Mouse (Mus musculus) forebrain, embryonic 15.5 days (tissue): Measurements from ENCODE around the gene Trim45. TPM values are rescaled to one million over a fixed set of nuclear protein-coding genes. Genes with fewer than 3 reads are reported as not detected.

Experiments
- ATAC-seq: fragments of 200-750 bp; cut with Nextera tagmentation; replicated peaks from 2 replicates; pipeline ENCODE4 v1.8.0; 2017; ENCODE audit warnings: mild to moderate bottlenecking, moderate TSS enrichment, moderate library complexity
- H3K27ac ChIP-seq: fragments of 300-500 bp; sonication (generic); replicated peaks from 2 replicates; pipeline ENCODE4 v1.5.1; 2015; ENCODE audit warnings: mild to moderate bottlenecking, inconsistent platforms
- H3K27me3 ChIP-seq: fragments of 300-500 bp; sonication (generic); 2 replicates; pipeline ENCODE4 v1.6.1; 2015; ENCODE audit warnings: inconsistent platforms
- H3K36me3 ChIP-seq: fragments of 300-500 bp; sonication (generic); 2 replicates; pipeline ENCODE4 v1.6.1; 2015; ENCODE audit warnings: mild to moderate bottlenecking, inconsistent platforms
- H3K4me1 ChIP-seq: fragments of 300-500 bp; sonication (generic); 2 replicates; pipeline ENCODE4 v1.6.1; 2015; ENCODE audit warnings: inconsistent platforms
- H3K4me2 ChIP-seq: fragments of 300-500 bp; sonication (generic); replicated peaks from 2 replicates; pipeline ENCODE4 v1.6.1; 2015; ENCODE audit warnings: mild to moderate bottlenecking, inconsistent platforms
- H3K4me3 ChIP-seq: fragments of 300-500 bp; sonication (generic); 2 replicates; pipeline ENCODE4 v1.5.1; 2015; ENCODE audit warnings: mild to moderate bottlenecking, inconsistent platforms
- H3K9ac ChIP-seq: fragments of 300-500 bp; sonication (generic); replicated peaks from 2 replicates; pipeline ENCODE4 v1.6.1; 2015; ENCODE audit warnings: mild to moderate bottlenecking, inconsistent platforms
- H3K9me3 ChIP-seq: fragments of 300-500 bp; sonication (generic); 2 replicates; pipeline ENCODE4 v1.6.1; 2016; ENCODE audit warnings: inconsistent platforms
- WGBS: fragments of 180-500 bp; shearing (Covaris S2); methylation state at CpG from one replicate; pipeline ENCODE4 v1.1.7; 2015; ENCODE audit warnings: mixed read lengths; 5-methylcytosine and 5-hydroxymethylcytosine counted together
- polyA plus RNA-seq: library from polyadenylated mRNA; unstranded; fragments of >200 nt; fragmentation: Nextera tagmentation; extraction: Ambion mirVana; gene quantifications from 2 replicates; pipeline ENCODE4 v1.2.1, GENCODE M21; 2015

Gene Trim45
- polyA plus RNA-seq, 1 experiment from 2014 or later = 7.8 TPM

- Histone ChIP-seq H3K4me3 (no peak overlapping the region), H3K4me2 (no peak overlapping the region), H3K4me1 (no peaks in the 10 kb centered on the region), H3K27me3 (no peaks in the 10 kb centered on the region), H3K9me3 (no peaks in the 10 kb centered on the region), H3K36me3 (peaks cover 30% of the 10 kb centered on the region; the same call in 1 of the 2 replicates), H3K9ac (no peak overlapping the region), H3K27ac (no peak overlapping the region)
- ATAC-seq = no peak
- 94% methylated on average over 6 of the region's 6 CpGs for WGBS
These were observed 13.5 kb downstream of the Trim45 start for GRCm38 (mm10) chr3:100935521-100935920.

GRCm38 (mm10) chr3:100936201-100936600 is 14.2 kb downstream of the Trim45 start:
- no peak for ATAC-seq
- Histone ChIP-seq H3K4me2 (no peak overlapping the region), H3K27me3 (no peaks in the 10 kb centered on the region), H3K4me1 (no peaks in the 10 kb centered on the region), H3K27ac (no peak overlapping the region), H3K36me3 (peaks cover 29% of the 10 kb centered on the region; the same call in 1 of the 2 replicates), H3K4me3 (no peak overlapping the region), H3K9ac (no peak overlapping the region), H3K9me3 (no peaks in the 10 kb centered on the region)
- 90% methylated on average over 6 of the region's 6 CpGs for WGBS

- peaks cover 14% of the 10 kb centered on the region; the same call in 1 of the 2 replicates for H3K36me3 ChIP-seq
- no peak overlapping the region for H3K4me3 ChIP-seq
- no peaks in the 10 kb centered on the region for H3K4me1 ChIP-seq
- no peak overlapping the region for H3K27ac ChIP-seq
- no peak overlapping the region for H3K9ac ChIP-seq
- 92% methylated on average over 4 of the region's 4 CpGs for WGBS
- no peak for ATAC-seq
- no peaks in the 10 kb centered on the region for H3K9me3 ChIP-seq
- H3K4me2 ChIP-seq = no peak overlapping the region
- H3K27me3 ChIP-seq = no peaks in the 10 kb centered on the region
These were observed 16.2 kb downstream of the Trim45 start for GRCm38 (mm10) chr3:100938211-100938610.

- ATAC-seq = no peak
- H3K36me3 ChIP-seq = 0 out of 2 replicates have a peak, but pooled peaks cover 8% of the 10 kb centered on the region
- no peak overlapping the region for H3K9ac ChIP-seq
- H3K4me2 ChIP-seq = no peak overlapping the region
- no peak overlapping the region for H3K27ac ChIP-seq
- WGBS = 90% methylated on average over 4 of the region's 4 CpGs
- no peaks in the 10 kb centered on the region for H3K27me3 ChIP-seq
- H3K4me1 ChIP-seq = no peaks in the 10 kb centered on the region
- no peak overlapping the region for H3K4me3 ChIP-seq
- no peaks in the 10 kb centered on the region for H3K9me3 ChIP-seq
These were observed 18.6 kb downstream of the Trim45 start for GRCm38 (mm10) chr3:100940496-100941037.

- H3K4me2 ChIP-seq = no peak overlapping the region
- WGBS = 91% methylated on average over 8 of the region's 8 CpGs
- no peaks in the 10 kb centered on the region for H3K4me1 ChIP-seq
- H3K27ac ChIP-seq = no peak overlapping the region
- ATAC-seq = no peak
- H3K9ac ChIP-seq = no peak overlapping the region
- H3K4me3 ChIP-seq = no peak overlapping the region
- no peaks in the 10 kb centered on the region for H3K27me3 ChIP-seq
- no peaks in the 10 kb centered on the region for H3K36me3 ChIP-seq
- no peaks in the 10 kb centered on the region for H3K9me3 ChIP-seq
These were observed 25.3 kb downstream of the Trim45 start for GRCm38 (mm10) chr3:100947286-100947685.

- peaks cover 11% of the 10 kb centered on the region; the same call in 1 of the 2 replicates for H3K36me3 ChIP-seq
- no peaks in the 10 kb centered on the region for H3K4me1 ChIP-seq
These were observed 29.5 kb downstream of the Trim45 start for GRCm38 (mm10) chr3:100951531-100951930.

GRCm38 (mm10) chr3:100954616-100955015 is 32.6 kb downstream of the Trim45 start:
- no peak overlapping the region for H3K4me3 ChIP-seq
- no peak overlapping the region for H3K4me2 ChIP-seq
- H3K9me3 ChIP-seq = no peaks in the 10 kb centered on the region
- no peaks in the 10 kb centered on the region for H3K4me1 ChIP-seq
- no peak for ATAC-seq
- no peak overlapping the region for H3K9ac ChIP-seq
- H3K27ac ChIP-seq = no peak overlapping the region
- peaks cover 13% of the 10 kb centered on the region; the same call in 1 of the 2 replicates for H3K36me3 ChIP-seq
- H3K27me3 ChIP-seq = no peaks in the 10 kb centered on the region

More at GRCm38 (mm10) chr3:100951531-100951930, 29.5 kb downstream of the Trim45 start:
- Histone ChIP-seq H3K4me2 (no peak overlapping the region), H3K27ac (no peak overlapping the region), H3K9me3 (no peaks in the 10 kb centered on the region), H3K27me3 (no peaks in the 10 kb centered on the region), H3K4me3 (no peak overlapping the region), H3K9ac (no peak overlapping the region)
- 91% methylated on average over 4 of the region's 4 CpGs for WGBS
- no peak for ATAC-seq

GRCm38 (mm10) chr3:100961007-100961406 is 39.0 kb downstream of the Trim45 start:
- no peaks in the 10 kb centered on the region for H3K27me3 ChIP-seq
- H3K36me3 ChIP-seq = peaks cover 9% of the 10 kb centered on the region; the same call in 1 of the 2 replicates
- H3K4me1 ChIP-seq = no peaks in the 10 kb centered on the region
- H3K4me3 ChIP-seq = no peak overlapping the region
- H3K9ac ChIP-seq = no peak overlapping the region
- H3K27ac ChIP-seq = no peak overlapping the region
- no peaks in the 10 kb centered on the region for H3K9me3 ChIP-seq
- WGBS = 87% methylated on average over 5 of the region's 5 CpGs
- no peak for ATAC-seq
- H3K4me2 ChIP-seq = no peak overlapping the region

GRCm38 (mm10) chr3:100961501-100961900 is 39.5 kb downstream of the Trim45 start:
- no peaks in the 10 kb centered on the region for H3K9me3 ChIP-seq
- H3K4me3 ChIP-seq = no peak overlapping the region
- no peak overlapping the region for H3K27ac ChIP-seq
- H3K4me2 ChIP-seq = no peak overlapping the region
- H3K4me1 ChIP-seq = no peaks in the 10 kb centered on the region
- H3K9ac ChIP-seq = no peak overlapping the region
- H3K36me3 ChIP-seq = peaks cover 9% of the 10 kb centered on the region; the same call in 1 of the 2 replicates
- ATAC-seq = no peak
- 94% methylated on average over 7 of the region's 7 CpGs for WGBS
- no peaks in the 10 kb centered on the region for H3K27me3 ChIP-seq

GRCm38 (mm10) chr3:100963849-100964542 is 42.0 kb downstream of the Trim45 start:
- ATAC-seq = peak; percentile 65
- WGBS = 80% methylated on average over 14 of the region's 14 CpGs
- Histone ChIP-seq H3K9me3 (no peaks in the 10 kb centered on the region), H3K4me1 (peaks cover 4% of the 10 kb centered on the region; the same call in 1 of the 2 replicates), H3K36me3 (peaks cover 7% of the 10 kb centered on the region; the same call in 1 of the 2 replicates), H3K27ac (no peak overlapping the region), H3K27me3 (no peaks in the 10 kb centered on the region), H3K9ac (no peak overlapping the region), H3K4me3 (no peak overlapping the region), H3K4me2 (no peak overlapping the region)

- ATAC-seq = peak; percentile 98
- Histone ChIP-seq H3K27me3 (no peaks in the 10 kb centered on the region), H3K4me1 (peaks cover 11% of the 10 kb centered on the region), H3K27ac (no peak within 1 kb of the TSS), H3K4me2 (peak within 1 kb of the TSS; percentile 86), H3K4me3 (peak within 1 kb of the TSS; percentile 72), H3K36me3 (no peaks in the 10 kb centered on the region), H3K9me3 (no peaks in the 10 kb centered on the region), H3K9ac (peak within 1 kb of the TSS; percentile 63)
- WGBS = under 1% methylated on average over 40 of the region's 40 CpGs
These were observed 47.3 kb downstream of the Trim45 start, which contains the start of gene Ttf2 for GRCm38 (mm10) chr3:100969176-100969917. TSS of gene Ttf2 (minus strand) at chr3:100969663.

- Histone ChIP-seq H3K36me3 (no peaks in the 10 kb centered on the region), H3K4me2 (no peak overlapping the region), H3K9me3 (no peaks in the 10 kb centered on the region), H3K4me1 (peaks cover 8% of the 10 kb centered on the region), H3K4me3 (no peak overlapping the region), H3K9ac (no peak overlapping the region), H3K27ac (no peak overlapping the region), H3K27me3 (no peaks in the 10 kb centered on the region)
- ATAC-seq = no peak
- 0% methylated on average over 1 of the region's 1 CpGs for WGBS
These were observed 51.9 kb downstream of the Trim45 start for GRCm38 (mm10) chr3:100973906-100974305.
